Mouse (Mus musculus) forebrain, postnatal 0 days (tissue): ENCODE data around the gene Syt1. TPM values are rescaled to one million over a fixed set of nuclear protein-coding genes. Genes with fewer than 3 reads are reported as not detected.

Experiments
- ATAC-seq: fragments of 200-750 bp; cut with Nextera tagmentation; 2 replicates; pipeline ENCODE4 v1.8.0; 2017; ENCODE audit warnings: mild to moderate bottlenecking, moderate library complexity
- DNase-seq: peaks from one replicate; pipeline ENCODE4 v3.0.0-alpha.2; 2015
- H3K27ac ChIP-seq: fragments of 300-500 bp; sonication (generic); 2 replicates; pipeline ENCODE4 v1.5.1; 2014; ENCODE audit warnings: low read depth, mild to moderate bottlenecking, antibody characterized with exemption, low read length, moderate library complexity, mixed read lengths
- H3K27me3 ChIP-seq: fragments of 300-500 bp; sonication (generic); 2 replicates; pipeline ENCODE4 v1.6.1; 2014; ENCODE audit warnings: mild to moderate bottlenecking, low read length, mixed read lengths; ENCODE audit not compliant: insufficient read depth
- H3K36me3 ChIP-seq: fragments of 300-500 bp; sonication (generic); 2 replicates; pipeline ENCODE4 v1.6.1; 2014; ENCODE audit warnings: mild to moderate bottlenecking, moderate library complexity; ENCODE audit not compliant: insufficient read depth
- H3K4me1 ChIP-seq: fragments of 300-500 bp; sonication (generic); 2 replicates; pipeline ENCODE4 v1.6.1; 2014; ENCODE audit warnings: antibody characterized with exemption; ENCODE audit not compliant: insufficient read depth
- H3K4me2 ChIP-seq: fragments of 300-500 bp; sonication (generic); 2 replicates; pipeline ENCODE4 v1.6.1; 2014; ENCODE audit warnings: low read depth, mild to moderate bottlenecking, moderate library complexity
- H3K4me3 ChIP-seq: fragments of 300-500 bp; sonication (generic); 2 replicates; pipeline ENCODE4 v1.5.1; 2014; ENCODE audit warnings: low read depth, low read length, mixed read lengths
- H3K9ac ChIP-seq: fragments of 300-500 bp; sonication (generic); 2 replicates; pipeline ENCODE4 v1.6.1; 2014; ENCODE audit warnings: mild to moderate bottlenecking
- H3K9me3 ChIP-seq: fragments of 300-500 bp; sonication (generic); 2 replicates; pipeline ENCODE4 v1.6.1; 2016; ENCODE audit warnings: low read length
- CTCF ChIP-seq: sonication (generic); IDR thresholded peaks from 2 replicates; pipeline ENCODE4 v1.5.1; 2016; ENCODE audit warnings: antibody characterized with exemption, control low read depth, low read depth
- WGBS: fragments of 180-500 bp; shearing (Covaris S2); extraction: QIAGEN DNeasy Blood & Tissue Kit; methylation state at CpG from one replicate; pipeline ENCODE4 v1.1.7; 2014; 5-methylcytosine and 5-hydroxymethylcytosine counted together
- polyA plus RNA-seq: library from polyadenylated mRNA; unstranded; fragments of >200 nt; fragmentation: Nextera tagmentation; extraction: Ambion mirVana; gene quantifications from 2 replicates; pipeline ENCODE4 v1.2.1, GENCODE M21; 2015
- total RNA-seq: library from RNA; depleted of rRNA; stranded (reverse); fragments of >200 nt; gene quantifications from 2 replicates; pipeline ENCODE4 v1.2.3, GENCODE M21; 2014

Syt1 gene
- total and polyA plus RNA-seq, 2 experiments from 2014 or later: 133 to 147 TPM

- DNase-seq (no peak), ATAC-seq (no peak)
- H3K9ac ChIP-seq: no peak overlapping the region
- TF ChIP-seq CTCF: no peak
- no peaks in the 10 kb centered on the region for H3K36me3 ChIP-seq
- no peak overlapping the region for H3K27ac ChIP-seq
- no peaks in the 10 kb centered on the region for H3K4me1 ChIP-seq
- H3K4me3 ChIP-seq: no peak overlapping the region
- no peak overlapping the region for H3K4me2 ChIP-seq
- H3K27me3 ChIP-seq: no peaks in the 10 kb centered on the region
- H3K9me3 ChIP-seq: no peaks in the 10 kb centered on the region
- 94% methylated on average over 3 of the region's 3 CpGs for WGBS
Measured at GRCm38 (mm10) chr10:108545715-108546114, 465.1 kb downstream of the Syt1 start.

DNA sequence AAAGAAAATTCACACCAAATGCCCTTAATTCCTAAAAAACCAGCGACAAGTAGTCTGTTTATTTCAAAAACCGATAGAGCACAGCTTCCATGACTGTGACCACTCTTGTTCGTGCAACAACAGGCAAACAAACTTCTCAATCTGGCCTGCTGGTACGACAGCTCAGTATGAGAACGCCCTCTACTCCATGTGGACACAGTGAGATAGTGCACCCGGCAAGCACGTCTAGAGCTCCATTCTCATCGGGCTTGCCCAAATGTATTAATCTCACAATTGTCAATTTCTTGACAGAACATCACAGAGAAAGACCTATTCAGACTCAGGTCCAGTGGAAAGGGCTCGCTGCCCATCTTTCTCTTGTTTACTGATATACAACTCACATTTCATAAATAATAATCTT, 469.2 kb downstream of the Syt1 start:
- no peak overlapping the region for H3K4me2 ChIP-seq
- no peaks in the 10 kb centered on the region for H3K9me3 ChIP-seq
- ATAC-seq (no peak), DNase-seq (no peak)
- TF ChIP-seq CTCF: peak; percentile 25; the same call in 1 of the 2 replicates
- H3K4me1 ChIP-seq: no peaks in the 10 kb centered on the region
- no peaks in the 10 kb centered on the region for H3K27me3 ChIP-seq
- H3K4me3 ChIP-seq: no peak overlapping the region
- no peak overlapping the region for H3K9ac ChIP-seq
- H3K36me3 ChIP-seq: no peaks in the 10 kb centered on the region
- H3K27ac ChIP-seq: no peak overlapping the region
- WGBS: 86% methylated on average over 9 of the region's 9 CpGs

GRCm38 (mm10) chr10:108538546-108538945, 472.2 kb downstream of the Syt1 start:
- WGBS: 93% methylated on average over 3 of the region's 3 CpGs

GRCm38 (mm10) chr10:108537641-108538040, 473.1 kb downstream of the Syt1 start:
- no peak overlapping the region for H3K27ac ChIP-seq

More at GRCm38 (mm10) chr10:108538546-108538945, 472.2 kb downstream of the Syt1 start:
- Histone ChIP-seq H3K9me3 (no peaks in the 10 kb centered on the region), H3K4me2 (no peak overlapping the region), H3K27ac (no peak overlapping the region), H3K4me1 (no peaks in the 10 kb centered on the region), H3K27me3 (no peaks in the 10 kb centered on the region), H3K9ac (no peak overlapping the region), H3K36me3 (no peaks in the 10 kb centered on the region), H3K4me3 (no peak overlapping the region)
- DNase-seq (no peak), ATAC-seq (no peak)
- no peak for TF ChIP-seq CTCF

GRCm38 (mm10) chr10:108535922-108536321, 474.9 kb downstream of the Syt1 start:
- no peaks in the 10 kb centered on the region for H3K36me3 ChIP-seq
- no peak overlapping the region for H3K4me2 ChIP-seq
- WGBS: 60% methylated on average over 5 of the region's 5 CpGs
- H3K9me3 ChIP-seq: no peaks in the 10 kb centered on the region
- no peaks in the 10 kb centered on the region for H3K27me3 ChIP-seq
- H3K4me1 ChIP-seq: no peaks in the 10 kb centered on the region
- TF ChIP-seq CTCF: no peak
- H3K27ac ChIP-seq: no peak overlapping the region
- H3K9ac ChIP-seq: no peak overlapping the region
- ATAC-seq (no peak), DNase-seq (no peak)
- H3K4me3 ChIP-seq: no peak overlapping the region

More at GRCm38 (mm10) chr10:108537641-108538040, 473.1 kb downstream of the Syt1 start:
- no peaks in the 10 kb centered on the region for H3K36me3 ChIP-seq
- no peak overlapping the region for H3K4me2 ChIP-seq
- H3K4me1 ChIP-seq: no peaks in the 10 kb centered on the region
- H3K9ac ChIP-seq: no peak overlapping the region
- 73% methylated on average over 9 of the region's 9 CpGs for WGBS
- H3K4me3 ChIP-seq: no peak overlapping the region
- ATAC-seq: no peak
- H3K27me3 ChIP-seq: no peaks in the 10 kb centered on the region
- no peak for DNase-seq
- no peaks in the 10 kb centered on the region for H3K9me3 ChIP-seq
- peak; percentile 47 for TF ChIP-seq CTCF

GRCm38 (mm10) chr10:108534112-108534511, 476.7 kb downstream of the Syt1 start:
- no peak overlapping the region for H3K27ac ChIP-seq
- H3K9ac ChIP-seq: no peak overlapping the region
- ATAC-seq (no peak), DNase-seq (no peak)
- H3K4me1 ChIP-seq: no peaks in the 10 kb centered on the region
- H3K4me2 ChIP-seq: no peak overlapping the region
- no peak overlapping the region for H3K4me3 ChIP-seq
- no peaks in the 10 kb centered on the region for H3K36me3 ChIP-seq
- TF ChIP-seq CTCF: no peak
- no peaks in the 10 kb centered on the region for H3K9me3 ChIP-seq
- H3K27me3 ChIP-seq: no peaks in the 10 kb centered on the region
- WGBS: 71% methylated on average over 4 of the region's 4 CpGs

DNA sequence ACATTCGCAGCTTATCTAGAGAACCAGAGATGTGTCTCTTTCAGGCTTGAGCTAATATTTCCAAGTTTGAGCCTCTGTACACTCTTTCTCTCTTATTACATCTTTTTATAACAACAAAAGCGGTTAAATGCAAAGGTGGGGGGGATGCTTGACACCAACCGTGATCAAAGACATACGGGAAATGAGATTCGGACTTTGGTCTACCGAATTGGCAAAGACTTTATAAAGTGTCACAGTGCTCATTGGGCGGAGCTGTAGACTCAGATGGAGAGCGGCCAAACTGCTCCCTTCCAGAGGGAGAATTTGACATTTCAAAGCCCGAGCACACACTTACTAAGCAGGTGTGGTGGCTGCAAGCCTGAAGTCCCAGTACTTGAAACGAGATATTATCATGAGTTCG, 477.9 kb downstream of the Syt1 start:
- DNase-seq: no peak
- no peak for ATAC-seq
- H3K27me3 ChIP-seq: no peaks in the 10 kb centered on the region
- H3K4me3 ChIP-seq: no peak overlapping the region
- H3K4me1 ChIP-seq: no peaks in the 10 kb centered on the region
- H3K4me2 ChIP-seq: no peak overlapping the region
- no peak overlapping the region for H3K27ac ChIP-seq
- TF ChIP-seq CTCF: no peak
- H3K9ac ChIP-seq: no peak overlapping the region
- no peaks in the 10 kb centered on the region for H3K36me3 ChIP-seq
- WGBS: 78% methylated on average over 11 of the region's 11 CpGs
- H3K9me3 ChIP-seq: no peaks in the 10 kb centered on the region
